Mouse (Mus musculus): ENCODE data around the gene Gm29133. TPM values are rescaled to one million over a fixed set of nuclear protein-coding genes. Genes with fewer than 3 reads are reported as not detected.

Gene Gm29133
- total RNA-seq, 2 experiments from 2014 or later = not detected

Other genes with a start within 250 kb of the Gm29133 start
- gene Pdcd10, start 191.3 kb upstream of the Gm29133 start, total RNA-seq (2021) = 10 to 100 TPM; 52.7 to 57.5 TPM
- 100 to 1,000 TPM; 250 to 264 TPM for gene Serpini1, start 190.7 kb upstream of the Gm29133 start, total RNA-seq (2021)
- 10 to 100 TPM; 20.6 to 22.8 TPM for gene Golim4, start 208.8 kb downstream of the Gm29133 start, total RNA-seq (2021)

Measured in left cerebral cortex, postnatal 36 days (tissue).